Mouse (Mus musculus) lung, embryonic 15.5 days (tissue): ENCODE data around the gene Slc39a10. TPM values are rescaled to one million over a fixed set of nuclear protein-coding genes. Genes with fewer than 3 reads are reported as not detected.

Experiments
- ATAC-seq: fragments of 200-750 bp; cut with Nextera tagmentation; 2 replicates; pipeline ENCODE4 v1.8.0; 2017; ENCODE audit warnings: moderate number of reproducible peaks, borderline replicate concordance; ENCODE audit not compliant: low FRiP score, low TSS enrichment; ENCODE audit errors: extremely low read depth
- H3K27ac ChIP-seq: fragments of 300-500 bp; sonication (generic); 2 replicates; pipeline ENCODE4 v1.5.1; 2015; ENCODE audit warnings: moderate library complexity, mild to moderate bottlenecking, inconsistent platforms
- H3K27me3 ChIP-seq: fragments of 300-500 bp; sonication (generic); 2 replicates; pipeline ENCODE4 v1.6.1; 2015; ENCODE audit warnings: inconsistent platforms
- H3K36me3 ChIP-seq: fragments of 300-500 bp; sonication (generic); 2 replicates; pipeline ENCODE4 v1.6.1; 2015; ENCODE audit warnings: inconsistent platforms
- H3K4me1 ChIP-seq: fragments of 300-500 bp; sonication (generic); 2 replicates; pipeline ENCODE4 v1.6.1; 2015; ENCODE audit warnings: inconsistent platforms
- H3K4me2 ChIP-seq: fragments of 300-500 bp; sonication (generic); 2 replicates; pipeline ENCODE4 v1.6.1; 2015; ENCODE audit warnings: inconsistent platforms, mild to moderate bottlenecking, moderate library complexity
- H3K4me3 ChIP-seq: fragments of 300-500 bp; sonication (generic); 2 replicates; pipeline ENCODE4 v1.5.1; 2015; ENCODE audit warnings: mild to moderate bottlenecking, inconsistent platforms
- H3K9ac ChIP-seq: fragments of 300-500 bp; sonication (generic); 2 replicates; pipeline ENCODE4 v1.6.1; 2015; ENCODE audit warnings: inconsistent platforms
- H3K9me3 ChIP-seq: fragments of 300-500 bp; sonication (generic); 2 replicates; pipeline ENCODE4 v1.6.1; 2016; ENCODE audit warnings: inconsistent platforms
- WGBS: fragments of 180-500 bp; shearing (Covaris S2); methylation state at CpG from one replicate; pipeline ENCODE4 v1.1.7; 2015; 5-methylcytosine and 5-hydroxymethylcytosine counted together
- polyA plus RNA-seq: library from polyadenylated mRNA; unstranded; fragments of >200 nt; fragmentation: Nextera tagmentation; extraction: Ambion mirVana; gene quantifications from 2 replicates; pipeline ENCODE4 v1.2.1, GENCODE M21; 2015

Gene Slc39a10
- polyA plus RNA-seq, 1 experiment from 2014 or later = 41.3 TPM

GRCm38 (mm10) chr1:46860082-46860481 is 32.6 kb downstream of the Slc39a10 start:
- H3K27me3 ChIP-seq = no peaks in the 10 kb centered on the region
- H3K36me3 ChIP-seq = no peaks in the 10 kb centered on the region
- no peak overlapping the region for H3K4me2 ChIP-seq
- no peak overlapping the region for H3K9ac ChIP-seq
- H3K27ac ChIP-seq = no peak overlapping the region
- no peak overlapping the region for H3K4me3 ChIP-seq
- 70% methylated on average over 1 of the region's 1 CpGs for WGBS
- H3K9me3 ChIP-seq = no peaks in the 10 kb centered on the region
- ATAC-seq = no peak
- H3K4me1 ChIP-seq = peaks cover 13% of the 10 kb centered on the region; the same call in 1 of the 2 replicates

DNA sequence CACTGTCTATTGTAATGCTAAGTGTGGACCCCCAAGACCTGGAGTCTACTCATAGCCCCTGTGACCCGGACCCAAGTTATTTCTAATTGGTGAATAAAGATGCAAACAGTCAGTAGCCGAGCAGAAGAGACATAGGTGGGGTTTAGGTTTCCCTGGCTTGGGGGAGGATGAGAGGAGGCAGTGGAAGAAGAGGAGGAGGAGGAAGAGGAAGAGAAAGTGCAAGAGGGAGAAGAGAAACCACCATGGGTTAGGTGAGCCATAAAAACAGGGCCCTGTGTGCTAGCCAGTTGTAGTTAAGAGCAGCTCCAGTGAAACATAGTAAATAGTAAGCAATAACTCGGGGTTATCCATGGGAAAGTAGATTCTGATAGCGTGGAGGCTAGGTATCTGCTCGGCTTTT is 34.1 kb downstream of the Slc39a10 start:
- H3K9ac ChIP-seq = no peak overlapping the region
- no peaks in the 10 kb centered on the region for H3K36me3 ChIP-seq
- no peaks in the 10 kb centered on the region for H3K9me3 ChIP-seq
- no peak overlapping the region for H3K27ac ChIP-seq
- peaks cover 11% of the 10 kb centered on the region for H3K4me1 ChIP-seq
- no peak overlapping the region for H3K4me3 ChIP-seq
- ATAC-seq = no peak
- H3K27me3 ChIP-seq = no peaks in the 10 kb centered on the region
- no peak overlapping the region for H3K4me2 ChIP-seq
- WGBS = 82% methylated on average over 5 of the region's 5 CpGs

GRCm38 (mm10) chr1:46856498-46856897 is 36.2 kb downstream of the Slc39a10 start:
- 30% methylated on average over 4 of the region's 4 CpGs for WGBS
- ATAC-seq = no peak

GRCm38 (mm10) chr1:46854036-46854900 is 38.4 kb downstream of the Slc39a10 start:
- Histone ChIP-seq H3K9me3 (no peaks in the 10 kb centered on the region), H3K36me3 (no peaks in the 10 kb centered on the region), H3K4me2 (peak overlapping the region; percentile 59), H3K27me3 (no peaks in the 10 kb centered on the region), H3K9ac (peak overlapping the region; percentile 98), H3K4me3 (peak overlapping the region; percentile 93), H3K27ac (peak overlapping the region; percentile 100), H3K4me1 (peaks cover 18% of the 10 kb centered on the region)
- peak; percentile 0; the same call in 1 of the 2 replicates for ATAC-seq
- WGBS = 25% methylated on average over 18 of the region's 18 CpGs

More at GRCm38 (mm10) chr1:46856498-46856897, 36.2 kb downstream of the Slc39a10 start:
- no peak overlapping the region for H3K9ac ChIP-seq
- H3K9me3 ChIP-seq = no peaks in the 10 kb centered on the region
- peaks cover 12% of the 10 kb centered on the region for H3K4me1 ChIP-seq
- no peak overlapping the region for H3K4me2 ChIP-seq
- H3K27ac ChIP-seq = peak overlapping the region; percentile 20; the same call in 1 of the 2 replicates
- H3K4me3 ChIP-seq = no peak overlapping the region
- H3K27me3 ChIP-seq = no peaks in the 10 kb centered on the region
- no peaks in the 10 kb centered on the region for H3K36me3 ChIP-seq

- H3K9me3 ChIP-seq = no peaks in the 10 kb centered on the region
- peak overlapping the region; percentile 59 for H3K4me2 ChIP-seq
- under 1% methylated on average over 86 of the region's 86 CpGs for WGBS
- peak overlapping the region; percentile 100 for H3K27ac ChIP-seq
- H3K9ac ChIP-seq = peak overlapping the region; percentile 98
- no peaks in the 10 kb centered on the region for H3K36me3 ChIP-seq
- H3K4me3 ChIP-seq = peak overlapping the region; percentile 93
- ATAC-seq = peak; percentile 96
- H3K4me1 ChIP-seq = peaks cover 18% of the 10 kb centered on the region
- no peaks in the 10 kb centered on the region for H3K27me3 ChIP-seq
These were observed 39.2 kb downstream of the Slc39a10 start for GRCm38 (mm10) chr1:46853317-46854035.

- peak overlapping the region; percentile 98 for H3K9ac ChIP-seq
- peak overlapping the region; percentile 100 for H3K27ac ChIP-seq
- peak overlapping the region; percentile 59 for H3K4me2 ChIP-seq
- H3K4me1 ChIP-seq = peaks cover 18% of the 10 kb centered on the region
- no peaks in the 10 kb centered on the region for H3K9me3 ChIP-seq
- no peaks in the 10 kb centered on the region for H3K36me3 ChIP-seq
- ATAC-seq = peak; percentile 65
- WGBS = under 1% methylated on average over 61 of the region's 75 CpGs
- peak overlapping the region; percentile 93 for H3K4me3 ChIP-seq
- H3K27me3 ChIP-seq = no peaks in the 10 kb centered on the region
These were observed 39.9 kb downstream of the Slc39a10 start for GRCm38 (mm10) chr1:46852600-46853272.

GRCm38 (mm10) chr1:46852216-46852599 is 40.4 kb downstream of the Slc39a10 start:
- H3K4me3 ChIP-seq = peak overlapping the region; percentile 93
- H3K9ac ChIP-seq = peak overlapping the region; percentile 98
- H3K27me3 ChIP-seq = no peaks in the 10 kb centered on the region
- H3K4me1 ChIP-seq = peaks cover 18% of the 10 kb centered on the region
- peak overlapping the region; percentile 59 for H3K4me2 ChIP-seq
- WGBS = 0% methylated on average over 4 of the region's 4 CpGs
- H3K36me3 ChIP-seq = no peaks in the 10 kb centered on the region
- H3K9me3 ChIP-seq = no peaks in the 10 kb centered on the region
- no peak for ATAC-seq
- H3K27ac ChIP-seq = peak overlapping the region; percentile 100

- H3K27me3 ChIP-seq = no peaks in the 10 kb centered on the region
- H3K9me3 ChIP-seq = no peaks in the 10 kb centered on the region
- H3K9ac ChIP-seq = 0 out of 2 replicates have a peak overlapping the region, but pooled peaks have one; percentile 0
- H3K36me3 ChIP-seq = no peaks in the 10 kb centered on the region
- H3K4me2 ChIP-seq = peak overlapping the region; percentile 59
- WGBS = 36% methylated on average over 4 of the region's 4 CpGs
- peak overlapping the region; percentile 93 for H3K4me3 ChIP-seq
- peaks cover 18% of the 10 kb centered on the region for H3K4me1 ChIP-seq
- peak overlapping the region; percentile 31; the same call in 1 of the 2 replicates for H3K27ac ChIP-seq
- ATAC-seq = no peak
These were observed 41.1 kb downstream of the Slc39a10 start for GRCm38 (mm10) chr1:46851586-46851985.

DNA sequence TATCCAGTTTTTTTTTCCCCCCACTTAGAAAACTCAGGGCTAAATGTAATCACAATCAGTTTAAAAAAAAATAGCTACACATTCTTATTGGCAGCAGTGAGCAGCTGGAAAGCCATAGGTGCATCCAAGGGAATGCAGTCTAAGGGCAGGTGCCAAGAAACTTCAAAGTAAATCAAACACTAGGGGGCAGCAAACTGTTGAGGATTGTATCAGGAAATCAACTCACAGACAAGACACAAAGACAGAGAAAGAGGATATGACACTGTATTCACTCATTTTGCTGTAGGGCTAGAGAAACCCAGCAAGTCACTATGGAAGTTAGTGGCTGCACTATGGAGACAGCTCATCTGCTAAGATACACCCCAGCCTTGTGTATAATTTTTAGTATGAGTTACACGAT is 42.9 kb downstream of the Slc39a10 start:
- Histone ChIP-seq H3K4me3 (no peak overlapping the region), H3K27ac (no peak overlapping the region), H3K4me1 (peaks cover 17% of the 10 kb centered on the region), H3K27me3 (no peaks in the 10 kb centered on the region), H3K36me3 (no peaks in the 10 kb centered on the region), H3K4me2 (no peak overlapping the region), H3K9me3 (no peaks in the 10 kb centered on the region), H3K9ac (no peak overlapping the region)
- 24% methylated on average over 1 of the region's 1 CpGs for WGBS
- ATAC-seq = no peak

GRCm38 (mm10) chr1:46845221-46845620 is 47.4 kb downstream of the Slc39a10 start:
- WGBS = 65% methylated on average over 5 of the region's 5 CpGs
- no peak overlapping the region for H3K27ac ChIP-seq
- H3K27me3 ChIP-seq = no peaks in the 10 kb centered on the region
- H3K9me3 ChIP-seq = no peaks in the 10 kb centered on the region
- no peak overlapping the region for H3K9ac ChIP-seq
- no peak overlapping the region for H3K4me3 ChIP-seq
- no peaks in the 10 kb centered on the region for H3K36me3 ChIP-seq
- no peak overlapping the region for H3K4me2 ChIP-seq
- H3K4me1 ChIP-seq = no peaks in the 10 kb centered on the region
- no peak for ATAC-seq

DNA sequence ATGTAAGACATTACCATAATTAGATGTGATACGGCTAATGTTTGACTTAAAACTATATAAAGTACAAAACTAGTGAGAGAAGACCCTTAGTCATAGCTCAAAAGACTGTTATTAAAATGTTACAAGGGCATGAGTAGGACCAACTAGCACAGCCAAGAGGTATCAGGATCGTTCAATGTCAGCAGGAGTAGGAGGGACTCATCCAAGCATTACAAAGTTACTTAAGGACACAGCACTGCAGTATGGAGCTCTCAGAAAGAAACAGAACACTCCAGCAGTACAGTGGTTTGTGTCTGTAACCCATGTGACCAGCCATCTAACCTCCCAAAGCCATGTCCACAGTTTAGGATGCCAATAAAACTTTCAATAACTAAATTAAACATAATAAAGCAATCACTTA is 48.4 kb downstream of the Slc39a10 start:
- H3K9ac ChIP-seq = no peak overlapping the region
- 86% methylated on average over 2 of the region's 2 CpGs for WGBS
- ATAC-seq = no peak

More for the DNA sequence above, 48.4 kb downstream of the Slc39a10 start:
- H3K4me1 ChIP-seq = no peaks in the 10 kb centered on the region
- no peak overlapping the region for H3K27ac ChIP-seq
- no peaks in the 10 kb centered on the region for H3K27me3 ChIP-seq
- no peak overlapping the region for H3K4me3 ChIP-seq
- H3K4me2 ChIP-seq = no peak overlapping the region
- no peaks in the 10 kb centered on the region for H3K9me3 ChIP-seq
- H3K36me3 ChIP-seq = no peaks in the 10 kb centered on the region
